Mouse (Mus musculus): ENCODE data around the gene Trub2.

DNA sequence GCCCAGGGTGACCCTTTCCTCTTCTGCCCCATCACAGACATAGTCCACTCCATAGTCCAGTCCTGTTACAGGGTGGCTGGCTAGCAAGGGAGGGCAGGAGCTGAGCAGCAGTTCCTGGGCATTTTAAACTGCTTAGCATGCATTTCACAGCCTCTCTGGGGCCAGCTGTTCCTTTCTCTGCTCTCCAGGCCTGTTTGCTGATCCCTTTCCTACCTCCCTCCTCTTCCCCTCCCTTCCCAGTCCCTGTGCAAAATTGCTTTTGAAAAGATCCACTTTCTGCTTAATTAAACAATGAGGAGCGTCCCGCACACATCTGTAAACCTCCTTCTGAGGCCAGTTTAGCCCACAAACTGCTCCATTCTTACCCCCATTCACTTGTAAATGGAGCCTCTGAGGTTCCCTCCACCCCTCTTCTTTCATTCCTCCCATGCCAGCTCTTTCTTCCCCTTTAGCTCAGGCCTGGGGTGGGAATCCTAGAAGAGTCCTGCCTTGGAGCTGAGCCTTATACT is 47.1 kb upstream of the Trub2 start:
- TF ChIP-seq ZC3H11A (IDR thresholded peaks at IDR 0.05; ENCODE audit: borderline replicate concordance, low read depth, low read length): no peak
- no peak for TF ChIP-seq CHD2 (IDR thresholded peaks at IDR 0.05; ENCODE audit: low read depth, low read length)
- TF ChIP-seq ZNF384 (IDR thresholded peaks at IDR 0.05; ENCODE audit: low read depth, low read length): no peak
- TF ChIP-seq MAFK (IDR thresholded peaks at IDR 0.05; ENCODE audit: insufficient read depth, low read depth, low read length): peak; percentile 93
- TF ChIP-seq HCFC1 (IDR thresholded peaks at IDR 0.05; ENCODE audit: borderline replicate concordance, insufficient read depth, low read length): no peak
